Mouse (Mus musculus) lung, embryonic 16.5 days (tissue): ENCODE data around the gene Zc3h15. TPM values are rescaled to one million over a fixed set of nuclear protein-coding genes. Genes with fewer than 3 reads are reported as not detected.
A peak's percentile ranks its signal among the peaks of the same experiment; 100 is the strongest.

Experiments
- ATAC-seq: fragments of 200-750 bp; cut with Nextera tagmentation; 2 replicates; pipeline ENCODE4 v1.8.0; 2017; ENCODE audit warnings: low read depth, mild to moderate bottlenecking, moderate library complexity
- H3K27ac ChIP-seq: fragments of 300-500 bp; sonication (generic); 2 replicates; pipeline ENCODE4 v1.5.1; 2014; ENCODE audit warnings: mild to moderate bottlenecking, control low read depth, low read length
- H3K27me3 ChIP-seq: fragments of 300-500 bp; sonication (generic); 2 replicates; pipeline ENCODE4 v1.6.1; 2014; ENCODE audit warnings: low read depth, low read length, mixed read lengths; ENCODE audit not compliant: control insufficient read depth, insufficient read depth
- H3K36me3 ChIP-seq: fragments of 300-500 bp; sonication (generic); 2 replicates; pipeline ENCODE4 v1.6.1; 2014; ENCODE audit warnings: low read length; ENCODE audit not compliant: control insufficient read depth, insufficient read depth
- H3K4me1 ChIP-seq: fragments of 300-500 bp; sonication (generic); replicated peaks from 2 replicates; pipeline ENCODE4 v1.6.1; 2014; ENCODE audit warnings: low read length, mixed read lengths; ENCODE audit not compliant: control insufficient read depth, insufficient read depth
- H3K4me2 ChIP-seq: fragments of 300-500 bp; sonication (generic); 2 replicates; pipeline ENCODE4 v1.6.1; 2014; ENCODE audit warnings: low read depth, low read length, control low read depth
- H3K4me3 ChIP-seq: fragments of 300-500 bp; sonication (generic); 2 replicates; pipeline ENCODE4 v1.5.1; 2014; ENCODE audit warnings: mild to moderate bottlenecking, low read length, control low read depth
- H3K9ac ChIP-seq: fragments of 300-500 bp; sonication (generic); 2 replicates; pipeline ENCODE4 v1.6.1; 2014; ENCODE audit warnings: low read length, control low read depth
- H3K9me3 ChIP-seq: fragments of 300-500 bp; sonication (generic); 2 replicates; pipeline ENCODE4 v1.6.1; 2016; ENCODE audit warnings: low read length; ENCODE audit not compliant: control insufficient read depth
- WGBS: fragments of 180-500 bp; shearing (Covaris S2); extraction: QIAGEN DNeasy Blood & Tissue Kit; methylation state at CpG from one replicate; pipeline ENCODE4 v1.1.7; 2014; 5-methylcytosine and 5-hydroxymethylcytosine counted together
- polyA plus RNA-seq: library from polyadenylated mRNA; unstranded; fragments of >200 nt; fragmentation: Nextera tagmentation; extraction: Ambion mirVana; gene quantifications from 2 replicates; pipeline ENCODE4 v1.2.1, GENCODE M21; 2015

The Zc3h15 gene
- polyA plus RNA-seq, 1 experiment from 2014 or later = 112 TPM

DNA sequence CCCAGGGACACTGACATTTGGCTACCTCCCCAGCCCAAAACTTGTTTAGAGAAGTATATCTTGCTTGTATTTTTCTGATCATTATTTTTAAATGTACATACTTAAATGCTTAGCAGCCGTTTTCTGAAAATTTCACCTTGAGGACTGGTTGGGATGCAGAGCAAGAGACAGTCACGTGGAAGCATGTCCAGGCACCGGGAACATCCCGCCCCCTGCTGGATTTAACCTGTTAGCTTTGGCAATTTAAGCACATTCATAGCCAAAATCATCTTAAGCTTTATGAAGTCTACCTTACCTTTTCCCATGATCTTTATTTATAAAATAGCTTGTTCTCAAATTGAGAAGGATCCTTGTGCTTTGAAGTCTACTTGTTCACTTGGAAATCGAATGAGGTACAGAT lies 25.8 kb downstream of the Zc3h15 start:
- WGBS = 79% methylated on average over 5 of the region's 5 CpGs
- Histone ChIP-seq H3K4me2 (no peak overlapping the region), H3K9me3 (no peaks in the 10 kb centered on the region), H3K27ac (no peak overlapping the region), H3K36me3 (peaks cover 5% of the 10 kb centered on the region; the same call in 1 of the 2 replicates), H3K27me3 (no peaks in the 10 kb centered on the region), H3K9ac (no peak overlapping the region), H3K4me3 (no peak overlapping the region), H3K4me1 (no peaks in the 10 kb centered on the region)
- ATAC-seq = no peak

DNA sequence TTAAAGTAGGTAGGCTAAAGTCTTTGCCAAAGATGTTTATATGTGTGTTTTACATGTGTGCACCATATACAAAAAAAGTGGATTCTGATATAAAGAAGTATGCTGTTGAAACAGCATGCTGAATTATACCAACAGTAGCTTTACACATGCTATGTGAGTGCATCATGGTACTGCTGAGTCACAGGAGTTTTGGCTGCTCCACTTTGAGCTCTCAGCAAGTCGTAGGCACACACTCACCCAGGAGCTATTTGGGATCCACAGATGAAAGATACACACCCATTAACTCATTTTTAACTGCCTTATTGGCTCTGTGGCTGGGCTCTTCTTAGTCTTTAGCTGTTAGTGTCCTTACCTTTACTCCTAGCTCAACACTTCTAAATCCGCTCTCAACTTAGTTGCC lies 27.6 kb downstream of the Zc3h15 start:
- 85% methylated on average over 2 of the region's 2 CpGs for WGBS
- no peaks in the 10 kb centered on the region for H3K27me3 ChIP-seq
- no peak for ATAC-seq
- no peaks in the 10 kb centered on the region for H3K4me1 ChIP-seq
- H3K4me2 ChIP-seq = no peak overlapping the region
- H3K36me3 ChIP-seq = peaks cover 5% of the 10 kb centered on the region; the same call in 1 of the 2 replicates
- H3K4me3 ChIP-seq = no peak overlapping the region
- H3K27ac ChIP-seq = no peak overlapping the region
- H3K9me3 ChIP-seq = no peaks in the 10 kb centered on the region
- H3K9ac ChIP-seq = no peak overlapping the region

DNA sequence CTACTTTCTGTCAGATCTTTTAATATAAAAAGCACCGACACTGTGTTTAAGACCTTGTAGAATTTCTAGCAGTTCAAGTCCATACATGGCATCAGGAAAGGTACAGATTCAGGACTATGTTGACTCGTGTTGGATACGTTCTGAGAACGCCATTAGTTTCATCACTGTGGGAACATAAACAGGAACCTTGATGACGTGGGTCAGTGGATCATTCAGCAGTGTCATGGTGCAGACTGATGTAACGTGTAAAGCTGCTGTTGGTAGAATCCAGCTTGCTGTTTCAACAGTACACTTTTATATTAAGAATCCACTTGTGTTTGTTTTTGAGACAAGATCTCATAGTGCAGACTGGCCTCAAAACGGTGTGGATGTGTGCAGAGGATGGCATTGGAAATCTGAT lies 28.8 kb downstream of the Zc3h15 start:
- no peak overlapping the region for H3K27ac ChIP-seq
- peaks cover 5% of the 10 kb centered on the region; the same call in 1 of the 2 replicates for H3K36me3 ChIP-seq
- H3K27me3 ChIP-seq = no peaks in the 10 kb centered on the region
- no peak overlapping the region for H3K4me3 ChIP-seq
- H3K4me1 ChIP-seq = no peaks in the 10 kb centered on the region
- H3K9ac ChIP-seq = no peak overlapping the region
- H3K4me2 ChIP-seq = no peak overlapping the region
- 51% methylated on average over 7 of the region's 7 CpGs for WGBS
- ATAC-seq = no peak
- H3K9me3 ChIP-seq = no peaks in the 10 kb centered on the region

DNA sequence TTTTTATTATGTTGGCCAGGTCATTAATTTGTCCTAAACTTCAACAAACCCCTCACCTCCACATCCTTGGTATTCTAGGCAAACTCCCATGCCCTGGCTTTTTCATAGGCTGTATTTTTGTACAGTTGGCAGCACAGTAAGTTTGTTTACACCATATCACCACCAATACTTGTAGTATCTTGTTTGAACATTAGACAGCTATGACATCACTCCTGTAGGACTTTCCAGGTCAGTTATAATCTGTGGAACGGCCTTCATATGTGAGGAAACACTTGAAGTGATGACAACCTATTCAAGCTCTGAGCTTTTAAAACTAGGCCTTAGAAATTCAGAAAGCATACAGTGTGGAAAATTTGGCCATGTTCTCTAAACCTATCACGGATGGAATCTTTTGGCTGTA lies 29.6 kb downstream of the Zc3h15 start:
- Histone ChIP-seq H3K27me3 (no peaks in the 10 kb centered on the region), H3K36me3 (peaks cover 2% of the 10 kb centered on the region; the same call in 1 of the 2 replicates), H3K27ac (no peak overlapping the region), H3K4me1 (no peaks in the 10 kb centered on the region), H3K9me3 (no peaks in the 10 kb centered on the region), H3K4me2 (no peak overlapping the region), H3K9ac (no peak overlapping the region), H3K4me3 (no peak overlapping the region)
- 76% methylated on average over 2 of the region's 2 CpGs for WGBS
- no peak for ATAC-seq

DNA sequence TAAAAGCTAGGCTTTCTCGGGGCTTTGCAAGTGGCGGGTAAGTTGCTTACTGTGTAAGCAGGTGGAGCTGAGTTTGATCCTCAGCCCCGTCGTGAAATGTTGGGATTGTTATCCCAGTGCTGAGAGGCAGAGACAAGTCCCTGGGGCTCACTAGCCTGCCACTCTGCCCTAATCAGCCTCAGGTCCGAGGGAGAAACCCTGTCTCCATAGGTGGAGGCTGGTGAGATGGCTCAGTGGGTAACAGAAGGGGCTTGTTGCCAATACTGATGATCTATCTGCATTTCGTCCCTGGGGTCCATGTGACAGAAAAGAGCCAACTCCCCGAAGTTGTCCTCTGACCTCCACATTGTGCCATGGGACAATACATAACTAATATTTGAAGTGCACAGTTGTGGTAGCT lies 30.2 kb downstream of the Zc3h15 start:
- Histone ChIP-seq H3K9me3 (no peaks in the 10 kb centered on the region), H3K4me1 (no peaks in the 10 kb centered on the region), H3K4me3 (no peak overlapping the region), H3K27ac (no peak overlapping the region), H3K36me3 (peaks cover 2% of the 10 kb centered on the region; the same call in 1 of the 2 replicates), H3K9ac (no peak overlapping the region), H3K27me3 (no peaks in the 10 kb centered on the region), H3K4me2 (no peak overlapping the region)
- WGBS = 83% methylated on average over 7 of the region's 7 CpGs
- ATAC-seq = no peak

DNA sequence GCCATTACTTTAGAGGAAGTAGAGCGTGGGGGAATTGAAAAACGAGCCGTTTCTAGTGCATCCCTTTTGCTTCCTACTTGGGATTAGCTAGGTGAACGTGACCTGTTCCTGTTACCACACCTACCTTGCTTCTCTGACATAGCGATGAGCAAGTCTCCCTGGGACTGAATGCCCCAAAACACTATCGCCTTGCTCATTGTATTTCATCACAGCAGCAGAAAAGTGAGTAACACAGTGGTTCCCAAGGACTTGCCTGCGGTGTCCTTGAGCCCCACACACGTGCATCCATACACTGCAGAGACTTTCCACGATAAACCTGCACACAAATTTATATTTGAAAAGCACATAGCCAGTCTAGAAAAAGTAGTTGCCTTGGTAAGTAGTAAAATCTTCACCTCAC lies 30.7 kb downstream of the Zc3h15 start:
- ATAC-seq = no peak
- WGBS = 91% methylated on average over 9 of the region's 9 CpGs
- H3K27ac ChIP-seq = no peak overlapping the region
- no peaks in the 10 kb centered on the region for H3K4me1 ChIP-seq
- H3K9me3 ChIP-seq = no peaks in the 10 kb centered on the region
- no peak overlapping the region for H3K4me2 ChIP-seq
- H3K9ac ChIP-seq = no peak overlapping the region
- no peaks in the 10 kb centered on the region for H3K27me3 ChIP-seq
- no peak overlapping the region for H3K4me3 ChIP-seq
- H3K36me3 ChIP-seq = peaks cover 2% of the 10 kb centered on the region; the same call in 1 of the 2 replicates

DNA sequence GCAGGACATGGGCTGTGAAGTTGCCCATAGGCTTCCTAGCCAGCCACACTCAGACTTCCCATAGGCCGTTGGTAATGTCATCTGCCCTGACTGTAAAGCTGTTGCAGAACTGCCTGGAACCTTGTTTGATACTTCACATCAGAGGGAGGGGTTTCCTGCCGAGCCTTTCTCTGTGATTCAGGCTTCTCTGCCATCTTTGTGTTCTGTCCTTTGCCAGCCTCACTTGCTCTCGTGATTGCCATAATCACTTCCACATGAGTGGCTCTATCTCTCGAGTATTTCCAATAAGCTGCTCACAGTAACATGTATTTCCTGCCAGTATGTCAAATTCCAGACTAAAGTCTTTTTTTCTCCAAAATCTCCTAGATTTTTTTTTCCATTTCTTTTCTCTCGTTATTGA lies 31.4 kb downstream of the Zc3h15 start:
- no peak overlapping the region for H3K4me3 ChIP-seq
- H3K9me3 ChIP-seq = no peaks in the 10 kb centered on the region
- no peak for ATAC-seq
- no peak overlapping the region for H3K9ac ChIP-seq
- H3K36me3 ChIP-seq = peaks cover 2% of the 10 kb centered on the region; the same call in 1 of the 2 replicates
- no peak overlapping the region for H3K27ac ChIP-seq
- H3K4me1 ChIP-seq = peaks cover under 1% of the 10 kb centered on the region; the same call in 1 of the 2 replicates
- no peak overlapping the region for H3K4me2 ChIP-seq
- no peaks in the 10 kb centered on the region for H3K27me3 ChIP-seq
- 52% methylated on average over 5 of the region's 5 CpGs for WGBS

DNA sequence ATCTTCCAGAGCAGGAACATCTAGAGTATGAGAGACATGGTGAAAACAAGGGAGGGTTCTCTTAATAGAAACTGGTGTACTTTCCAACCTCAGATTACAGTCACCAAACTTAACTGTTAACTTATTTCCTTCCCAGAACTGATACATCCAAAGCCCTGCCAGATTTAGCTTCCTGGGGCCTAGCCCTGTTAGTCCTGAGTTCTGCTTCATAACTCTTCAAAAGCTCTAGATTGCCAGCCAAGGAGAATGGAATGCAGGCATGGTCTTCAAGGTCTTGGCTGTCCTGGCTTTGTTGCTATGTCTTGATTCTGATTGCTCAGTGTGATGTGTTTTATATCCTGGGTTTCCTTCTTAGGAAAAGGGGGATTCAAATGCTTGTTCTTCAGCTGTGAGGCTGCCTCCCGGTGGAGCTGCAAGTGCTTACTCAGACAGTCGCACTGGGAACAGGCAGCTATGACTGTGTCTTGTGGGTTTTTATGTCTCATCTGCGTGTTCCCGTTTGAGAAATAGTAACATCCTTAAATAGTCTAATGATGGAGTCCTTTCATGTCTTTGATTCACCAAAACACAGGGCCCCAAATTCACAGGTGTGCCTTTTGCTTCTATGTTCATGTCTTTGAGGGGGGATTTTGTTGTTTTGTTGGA lies 32.1 kb downstream of the Zc3h15 start:
- Histone ChIP-seq H3K4me2 (no peak overlapping the region), H3K9me3 (no peaks in the 10 kb centered on the region), H3K9ac (no peak overlapping the region), H3K4me1 (peaks cover 5% of the 10 kb centered on the region; the same call in 1 of the 2 replicates), H3K27ac (no peak overlapping the region; the same call in 1 of the 2 replicates), H3K36me3 (peaks cover 2% of the 10 kb centered on the region; the same call in 1 of the 2 replicates), H3K4me3 (no peak overlapping the region), H3K27me3 (no peaks in the 10 kb centered on the region)
- 74% methylated on average over 4 of the region's 4 CpGs for WGBS
- no peak for ATAC-seq

DNA sequence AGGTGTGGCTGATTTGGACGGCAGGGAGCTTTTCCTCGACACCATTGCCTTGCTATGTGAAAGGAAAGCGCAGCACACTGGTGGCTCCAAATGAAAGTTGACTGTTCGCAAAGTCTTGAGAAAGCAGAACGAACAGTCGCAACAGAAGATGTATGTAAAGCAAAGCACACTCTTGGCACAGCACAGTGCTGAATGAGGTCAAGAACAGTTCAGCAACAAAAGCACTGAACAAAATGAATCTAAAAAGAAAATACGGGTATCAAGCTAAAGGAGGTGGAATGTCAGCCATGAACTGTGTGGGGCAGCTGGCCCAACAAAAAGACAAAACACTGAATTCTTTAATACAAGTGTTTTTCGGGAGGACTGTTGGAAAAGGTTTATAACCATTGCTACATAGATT lies 37.1 kb downstream of the Zc3h15 start:
- Histone ChIP-seq H3K36me3 (no peaks in the 10 kb centered on the region), H3K27me3 (no peaks in the 10 kb centered on the region), H3K4me3 (no peak overlapping the region), H3K9ac (no peak overlapping the region), H3K4me1 (peaks cover 10% of the 10 kb centered on the region; the same call in 1 of the 2 replicates), H3K9me3 (no peaks in the 10 kb centered on the region), H3K4me2 (no peak overlapping the region), H3K27ac (peak overlapping the region; percentile 56)
- ATAC-seq = peak; percentile 66
- WGBS = 55% methylated on average over 8 of the region's 8 CpGs
